Mouse (Mus musculus): ENCODE results near the gene Abcc6.
"Not testable (repeated sequence)": the region's sequence is repeated elsewhere in the genome, so short reads cannot be mapped to it uniquely, and the experiment has no call there.

Abcc6 gene

GRCm38 (mm10) chr7:45933766-45934165 is 96.3 kb downstream of the Abcc6 start:
- not testable (repeated sequence) for DNase-seq (ENCODE audit: low read depth)

DNA sequence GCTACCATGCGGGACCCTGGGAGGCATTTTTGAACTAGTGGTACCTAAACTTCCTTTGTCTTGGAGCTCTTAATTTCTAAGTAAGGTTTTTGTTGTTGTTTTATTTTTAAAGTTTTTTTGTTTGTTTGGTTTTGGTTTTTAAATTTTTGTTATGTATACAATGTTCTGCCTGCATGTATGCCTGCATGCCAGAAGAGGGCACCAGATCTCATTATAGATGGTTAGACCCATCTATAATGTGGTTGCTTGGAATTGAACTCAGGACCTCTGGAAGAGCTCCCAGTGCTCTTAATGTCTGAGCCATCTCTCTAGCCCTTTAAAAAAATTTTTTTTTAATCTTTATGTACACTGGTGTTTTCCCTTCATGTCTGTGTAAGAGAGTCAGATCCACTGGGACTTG is 100.4 kb downstream of the Abcc6 start:
- DNase-seq (ENCODE audit: low read depth): no peak

DNA sequence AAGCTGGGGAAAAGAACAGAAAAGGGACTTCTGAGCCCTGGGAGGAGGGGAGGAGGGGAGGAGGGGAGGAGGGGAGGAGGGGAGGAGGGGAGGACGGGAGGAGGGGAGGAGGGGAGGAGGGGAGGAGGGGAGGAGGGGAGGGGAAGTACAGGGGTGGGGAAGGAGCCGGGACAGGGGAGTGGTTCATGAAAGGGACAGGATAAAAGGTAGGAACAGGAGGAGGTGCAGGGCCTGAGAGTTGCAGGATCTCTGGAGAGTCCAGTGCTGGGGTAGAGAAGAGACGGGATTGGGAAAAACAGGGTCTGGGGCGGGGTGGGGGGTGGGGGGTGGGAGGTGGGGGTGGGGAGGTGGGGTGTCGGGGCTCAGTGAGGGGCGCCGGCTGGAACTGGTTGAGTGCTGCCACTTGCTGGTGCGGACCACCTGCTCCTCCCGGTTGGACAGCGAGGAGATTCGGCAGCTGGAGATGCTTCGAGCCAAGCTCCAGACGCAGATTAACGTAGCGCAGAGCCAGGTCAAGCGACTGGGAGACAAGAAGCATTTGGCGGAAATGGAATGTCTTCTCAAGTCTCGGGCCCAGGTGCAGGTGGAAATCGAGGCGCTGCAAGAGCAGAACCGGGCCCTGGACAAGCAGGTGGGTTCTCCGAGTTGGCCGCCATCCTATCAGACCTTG is 101.3 kb downstream of the Abcc6 start:
- DNase-seq (ENCODE audit: low read depth): no peak

DNA sequence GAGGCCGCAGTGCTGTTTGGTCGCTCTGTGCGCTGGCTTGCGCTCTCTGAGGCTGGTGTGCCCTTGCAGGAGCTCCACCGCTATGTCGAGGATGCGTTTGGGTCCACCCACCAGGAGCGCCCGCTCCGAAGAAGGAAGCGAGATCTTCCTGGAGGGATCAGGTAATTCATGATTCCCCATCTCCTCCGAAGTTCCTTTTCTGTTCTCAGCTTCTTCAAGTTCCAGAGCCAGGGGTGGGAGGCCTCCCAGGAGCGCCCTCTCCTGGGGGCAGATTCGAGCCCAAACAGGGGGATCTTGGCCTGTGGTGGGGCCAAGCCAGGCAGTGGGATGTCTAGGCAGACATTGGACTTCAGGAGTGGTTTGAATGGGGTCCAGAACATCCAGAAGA is 105.7 kb downstream of the Abcc6 start:
- DNase-seq (ENCODE audit: low read depth): no peak

DNA sequence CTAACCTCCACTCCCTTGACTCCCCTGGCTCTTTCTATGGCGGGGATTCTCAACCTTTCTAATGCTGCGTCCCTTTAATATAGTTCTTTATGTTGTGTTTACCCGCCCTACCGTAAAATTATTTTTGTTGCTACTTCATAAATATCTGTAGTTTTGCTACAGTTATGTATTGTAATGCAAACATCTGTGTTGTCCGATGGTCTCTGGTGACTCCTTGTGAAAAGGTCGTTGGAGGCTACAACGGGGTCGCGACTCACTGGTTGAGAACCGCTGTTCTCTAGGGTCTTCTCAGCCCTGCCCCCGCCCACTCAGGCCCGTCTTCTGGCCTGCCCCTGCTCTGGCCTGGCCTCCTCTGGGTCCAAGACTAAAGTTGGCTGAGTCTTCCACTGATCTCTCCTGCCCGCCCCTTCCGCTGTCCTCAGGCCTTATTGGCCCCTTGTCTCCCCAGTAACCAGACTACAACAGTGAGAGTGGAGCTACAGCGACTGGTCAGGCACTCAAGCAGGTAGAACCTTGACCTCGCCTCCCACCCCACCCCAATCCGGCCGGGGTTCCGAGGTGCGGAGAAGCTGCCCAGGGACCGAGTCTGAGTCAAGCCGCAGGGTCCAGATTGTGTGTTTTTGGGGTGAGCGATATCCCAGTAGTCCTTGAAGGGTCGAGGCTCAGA is 106.2 kb downstream of the Abcc6 start, which contains the start of gene Ccdc114:
Gene Ccdc114 (plus strand): TSS at position 311 of the 667 bp plus-strand sequence.
- no peak for DNase-seq (ENCODE audit: low read depth)

DNA sequence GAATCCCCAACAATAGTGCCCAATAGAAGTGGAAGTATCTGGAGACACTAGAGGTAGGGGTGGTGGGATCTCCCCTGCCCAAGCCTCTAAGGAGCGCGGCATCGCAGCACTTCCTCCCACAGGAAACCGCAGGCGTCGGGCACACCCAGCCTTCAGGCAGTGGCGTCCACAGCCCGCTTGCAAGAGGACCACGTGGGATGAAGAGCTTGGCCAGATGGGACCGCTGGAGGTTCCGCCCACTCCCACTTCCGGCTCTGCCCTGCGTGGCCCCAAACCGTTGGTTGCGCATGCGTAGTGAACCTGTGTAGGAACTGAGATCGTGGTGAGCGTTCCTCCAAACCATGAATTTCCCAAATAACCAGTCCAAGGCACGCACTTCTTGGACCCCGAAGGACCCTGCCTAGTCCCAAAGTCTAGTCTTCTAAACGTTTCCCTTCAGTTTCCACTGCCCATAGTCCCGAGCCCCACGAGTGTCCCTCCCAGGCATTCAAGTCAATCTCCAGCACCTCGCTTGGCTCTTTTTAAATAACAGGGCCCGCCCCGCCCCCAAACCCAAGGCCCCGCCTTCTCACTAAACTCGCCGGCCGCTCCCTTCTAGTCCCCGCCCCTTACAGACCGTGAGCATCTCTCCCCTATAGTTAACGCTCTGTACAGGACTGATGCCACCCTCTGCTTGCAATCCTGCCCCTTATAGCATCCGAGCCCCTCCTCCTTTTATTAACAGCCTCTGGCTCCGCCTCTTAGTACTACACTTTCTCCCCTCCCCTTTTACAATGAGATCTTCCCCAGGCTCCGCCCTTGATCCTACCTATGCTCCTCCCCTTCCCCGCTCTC is 107.0 kb downstream of the Abcc6 start:
- DNase-seq (ENCODE audit: low read depth): peak; percentile 97

DNA sequence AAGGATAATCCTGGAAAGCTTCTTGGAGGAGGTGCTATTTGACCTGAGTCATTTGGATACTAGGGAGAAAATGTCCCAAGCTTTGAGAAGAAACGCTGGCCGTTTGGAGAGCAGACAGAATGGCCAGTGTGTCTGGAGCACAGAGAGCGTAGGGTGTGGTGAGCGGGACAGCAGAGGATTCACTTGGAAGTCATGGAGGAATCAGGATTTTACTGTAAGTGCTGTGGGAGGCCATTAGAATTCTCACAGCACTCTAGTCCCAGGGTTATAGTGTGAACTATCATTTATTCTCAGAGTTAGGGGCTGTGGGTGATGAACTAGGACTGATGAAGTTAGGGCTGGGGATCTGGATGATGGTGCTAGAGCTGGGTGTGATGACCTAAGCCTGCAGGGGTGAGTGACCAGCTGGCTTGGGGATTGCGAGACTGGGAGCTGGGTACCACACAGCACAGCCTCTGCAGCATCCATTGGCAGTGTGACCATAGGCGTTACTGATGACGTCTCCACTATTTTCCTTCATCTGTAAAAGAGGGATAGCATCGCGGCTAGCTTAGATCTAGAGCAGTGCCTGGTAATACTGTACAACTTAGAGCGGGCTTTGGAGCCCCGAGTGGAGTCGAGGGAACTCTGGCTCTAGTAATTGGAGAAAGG is 108.0 kb downstream of the Abcc6 start:
- no peak for DNase-seq (ENCODE audit: low read depth)

- no peak for DNase-seq (ENCODE audit: low read depth)
These were observed 108.9 kb downstream of the Abcc6 start, which contains the start of gene Emp3 for GRCm38 (mm10) chr7:45921242-45921621. Emp3 (minus strand) TSS chr7:45921404.

GRCm38 (mm10) chr7:45920583-45921241 is 109.4 kb downstream of the Abcc6 start:
- DNase-seq (ENCODE audit: low read depth): no peak

GRCm38 (mm10) chr7:45919761-45920160 is 110.3 kb downstream of the Abcc6 start:
- no peak for DNase-seq (ENCODE audit: low read depth)

- no peak for DNase-seq (ENCODE audit: low read depth)
These were observed 110.9 kb downstream of the Abcc6 start for GRCm38 (mm10) chr7:45919083-45919671.

DNA sequence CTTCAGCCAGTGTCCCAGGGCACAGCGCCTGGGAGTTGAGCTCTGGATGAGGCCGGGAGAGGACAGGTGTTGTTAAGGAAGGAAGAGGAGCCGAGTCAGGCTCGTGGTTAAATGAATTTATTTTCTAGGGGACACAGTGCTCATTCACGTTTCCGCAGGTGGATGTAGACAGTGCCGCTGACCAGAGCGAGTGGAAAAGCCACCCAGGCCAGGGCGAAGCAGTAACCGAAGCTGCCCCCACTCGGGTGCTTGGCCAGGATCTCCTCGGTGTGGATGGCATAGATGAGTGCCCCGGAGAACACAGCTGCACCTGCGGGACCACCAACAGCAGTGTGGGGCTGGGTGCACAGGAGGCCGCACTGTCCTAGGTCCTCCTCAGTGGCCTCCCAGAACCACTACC is 112.2 kb downstream of the Abcc6 start:
- DNase-seq (ENCODE audit: low read depth): no peak
